Mouse (Mus musculus): ENCODE data around the gene Galntl6.

Galntl6 gene

DNA sequence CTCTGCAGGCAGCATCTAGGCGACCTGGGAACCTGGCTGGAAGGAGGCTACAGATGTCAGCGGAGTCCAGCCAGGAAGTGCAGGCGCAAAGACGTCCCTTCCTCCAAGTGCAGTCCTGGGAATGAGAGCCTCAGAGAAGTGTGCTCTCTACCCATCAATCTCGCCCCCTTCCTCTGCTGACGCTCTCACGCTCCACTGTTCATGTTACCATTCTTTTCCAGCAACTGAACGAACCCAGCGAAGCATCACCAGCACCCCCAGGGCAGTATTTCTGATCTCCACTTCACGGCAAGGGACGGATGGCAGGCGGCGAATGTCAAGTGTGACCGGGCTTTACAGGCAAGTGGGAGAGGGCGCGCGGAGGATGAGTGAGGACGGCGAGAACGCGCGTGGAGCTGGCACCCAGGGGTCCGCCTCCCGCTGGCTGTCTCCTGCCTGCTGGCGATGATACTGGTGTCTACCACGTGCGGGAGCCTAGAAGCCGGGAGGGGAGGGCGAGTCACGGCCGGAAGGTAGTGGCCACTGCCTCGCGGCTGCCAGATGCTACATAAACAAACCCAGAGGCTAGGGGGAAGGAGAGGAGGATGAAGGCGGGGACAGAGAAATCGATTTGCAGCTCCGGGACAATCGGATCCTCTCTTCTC is at the start of gene Galntl6:
Gene Galntl6, minus strand, starts transcription at position 445 of the 644 bp plus-strand sequence.
- DNase-seq = no peak

DNA sequence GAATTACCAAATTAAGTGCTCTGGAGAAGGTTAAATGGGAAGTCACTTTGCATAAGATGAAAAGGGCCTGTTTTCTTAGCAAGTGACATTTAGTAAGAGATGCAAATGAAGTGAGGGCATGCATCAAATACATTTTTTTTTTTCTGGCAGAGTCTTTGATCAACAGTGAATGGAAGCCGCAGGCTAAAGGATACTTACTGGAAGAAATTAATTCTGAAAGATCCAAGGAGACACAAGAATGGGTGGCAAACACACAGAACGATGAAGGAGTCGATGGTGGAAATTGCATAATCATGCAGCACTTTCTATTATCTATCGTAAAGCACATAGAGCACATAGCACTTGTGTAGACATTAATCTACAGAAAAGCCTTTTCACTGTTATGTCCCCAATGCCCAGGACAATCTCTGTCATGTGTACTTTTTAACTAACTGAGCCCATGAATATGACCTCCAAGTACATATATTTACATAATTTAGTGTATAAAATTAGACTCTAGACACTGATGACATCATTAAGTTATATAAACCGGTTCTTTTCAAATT is 44.8 kb upstream of the Galntl6 start:
- no peak for DNase-seq

DNA sequence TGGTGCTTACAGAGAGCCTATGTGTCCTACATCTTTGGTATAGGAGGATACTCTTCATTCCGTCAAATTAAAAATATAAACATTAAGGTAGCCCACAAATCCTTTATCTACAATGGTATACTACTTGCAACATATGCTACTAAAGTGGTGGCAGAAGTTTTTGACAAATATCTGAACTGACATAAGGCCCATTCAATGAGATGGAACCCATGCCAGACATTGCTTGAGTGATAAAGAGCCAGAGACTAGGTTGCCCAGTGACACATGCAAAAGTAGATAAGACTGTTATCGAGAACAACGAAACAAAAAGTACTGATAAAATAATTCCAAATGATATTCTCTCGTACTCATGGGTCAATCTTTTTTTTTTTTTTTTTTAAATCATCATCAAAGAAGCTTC is 31.3 kb upstream of the Galntl6 start:
- no peak for DNase-seq

DNA sequence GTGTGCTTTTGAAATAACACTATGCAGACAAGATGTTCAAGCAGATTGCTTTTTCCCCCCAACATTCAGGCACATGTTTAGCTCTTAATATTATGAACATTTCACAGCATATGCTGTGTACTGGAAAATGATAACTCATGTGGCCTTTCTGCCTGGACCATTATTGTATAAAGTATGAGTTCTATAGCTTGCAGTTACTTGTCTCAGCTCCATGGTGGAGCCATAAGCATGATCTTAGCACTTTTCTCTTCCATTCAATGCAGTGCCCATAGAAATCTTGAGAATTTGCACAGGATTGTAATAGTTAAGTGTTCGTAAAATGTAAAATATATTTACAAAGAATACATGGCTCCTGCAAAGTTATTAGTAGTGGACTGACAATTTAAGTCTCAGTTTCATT is 18.6 kb upstream of the Galntl6 start:
- no peak for DNase-seq

DNA sequence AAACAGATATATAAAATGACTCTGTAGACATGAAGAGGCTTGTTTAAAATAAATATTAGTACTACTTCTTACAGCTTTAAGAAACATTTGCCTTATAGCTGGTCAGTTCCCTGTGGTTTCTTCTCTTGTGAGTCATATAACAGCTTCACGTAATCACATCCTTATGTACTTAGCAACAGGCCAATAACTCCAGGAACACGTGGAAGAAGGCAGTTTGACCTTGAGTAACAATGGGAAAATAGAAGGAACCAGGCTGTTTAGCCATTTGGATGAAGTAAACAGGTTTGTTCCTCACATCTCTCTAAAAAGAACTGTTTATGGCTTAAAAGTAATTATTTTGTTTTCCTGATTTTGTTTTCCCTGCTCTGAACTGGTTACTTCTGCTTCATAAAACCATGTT is 2.7 kb upstream of the Galntl6 start:
- no peak for DNase-seq

DNA sequence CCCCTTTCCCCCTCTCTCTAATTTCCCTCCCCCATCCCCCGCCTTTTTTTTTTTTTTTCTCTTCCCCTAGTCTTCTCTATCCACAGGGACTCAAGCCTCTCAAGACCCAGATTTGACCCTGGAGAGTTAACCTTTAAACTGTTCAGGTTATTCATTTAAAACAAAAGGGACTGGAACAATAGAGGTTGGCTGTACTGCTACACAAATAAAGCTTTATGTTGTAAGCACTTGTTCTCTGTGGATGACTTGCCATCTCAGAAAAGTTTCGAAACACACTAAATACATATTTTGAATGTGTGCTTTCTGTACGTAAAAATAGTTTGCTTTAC is 1.2 kb upstream of the Galntl6 start:
- no peak for DNase-seq

DNA sequence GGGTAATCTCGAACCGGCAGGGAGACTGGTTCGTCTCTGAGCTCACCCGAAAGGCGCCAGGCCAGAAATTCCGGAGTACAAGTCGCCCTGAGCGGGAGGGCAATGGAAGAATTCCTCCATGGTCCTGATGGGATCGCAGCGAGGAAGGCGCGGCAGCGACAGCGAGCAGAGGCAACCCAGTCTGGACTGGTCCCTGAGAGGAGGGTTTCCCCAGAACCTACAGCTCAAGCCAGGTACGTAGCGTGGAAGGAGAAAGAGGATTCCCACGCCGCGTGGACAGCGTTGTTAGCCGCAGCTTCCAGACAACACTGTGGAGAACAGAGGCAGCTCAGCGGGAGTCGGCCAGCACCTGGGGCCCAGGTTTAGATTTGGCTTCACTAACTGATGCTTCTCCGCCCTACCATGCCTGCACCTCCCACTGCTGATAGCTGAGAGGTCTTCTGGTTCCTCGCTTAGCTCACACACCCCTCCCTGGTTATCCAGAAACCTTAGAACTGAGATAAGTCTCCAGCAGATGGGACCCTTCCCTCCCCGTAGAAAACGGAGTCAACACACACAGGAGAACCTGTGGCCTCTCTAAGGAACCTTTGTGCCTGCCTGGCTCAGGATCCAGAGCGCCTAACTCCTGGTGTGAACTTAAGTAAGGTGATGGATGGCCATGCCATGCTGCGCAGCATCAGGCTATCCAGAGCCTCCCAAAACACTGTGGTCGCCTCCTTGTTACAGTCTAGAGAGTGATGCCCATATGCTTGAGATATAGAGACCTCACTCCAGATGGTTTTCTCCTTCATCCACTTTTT is 600 bp upstream of the Galntl6 start:
- no peak for DNase-seq

DNA sequence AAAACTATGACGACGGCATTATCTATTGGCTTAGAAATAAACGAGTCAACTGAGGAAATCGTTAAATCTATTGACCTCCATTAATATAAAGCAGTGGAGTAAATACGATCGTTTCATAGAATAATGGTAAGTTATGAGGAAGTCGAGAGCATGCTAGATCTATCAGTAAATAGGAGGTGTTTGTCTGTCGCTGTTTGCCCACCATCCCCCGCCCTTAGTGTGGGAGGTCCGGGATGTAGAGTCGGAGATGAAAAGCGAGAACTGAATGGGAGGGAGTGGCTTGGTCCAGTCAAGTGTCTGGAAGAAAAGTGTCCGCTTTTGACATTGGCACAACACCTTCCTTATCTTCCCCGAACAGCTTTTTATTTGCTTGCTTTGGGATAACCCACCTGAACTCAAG is 763 bp downstream of the Galntl6 start, which contains the start of gene BC030500:
Gene BC030500, plus strand, starts transcription at position 79 of the 400 bp plus-strand sequence.
- DNase-seq = no peak

DNA sequence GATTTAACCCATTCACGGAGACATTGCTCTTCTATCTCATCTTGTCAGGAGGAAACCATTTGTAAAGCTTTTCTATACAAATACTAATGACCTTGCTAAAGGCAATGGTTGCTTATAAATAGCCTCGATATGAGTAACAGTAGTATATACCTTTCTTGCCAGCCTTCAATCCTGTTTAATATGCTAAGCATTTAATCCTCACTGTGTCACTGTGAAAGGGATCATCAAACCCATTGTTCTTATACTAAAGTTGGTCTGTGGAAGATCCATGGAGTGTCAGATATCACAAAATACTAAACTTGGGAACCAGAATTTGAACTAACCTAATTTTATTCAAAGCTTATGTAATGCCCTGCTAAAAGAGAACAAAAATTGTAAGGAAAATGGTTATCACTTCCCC is 8.0 kb downstream of the Galntl6 start:
- no peak for DNase-seq

DNA sequence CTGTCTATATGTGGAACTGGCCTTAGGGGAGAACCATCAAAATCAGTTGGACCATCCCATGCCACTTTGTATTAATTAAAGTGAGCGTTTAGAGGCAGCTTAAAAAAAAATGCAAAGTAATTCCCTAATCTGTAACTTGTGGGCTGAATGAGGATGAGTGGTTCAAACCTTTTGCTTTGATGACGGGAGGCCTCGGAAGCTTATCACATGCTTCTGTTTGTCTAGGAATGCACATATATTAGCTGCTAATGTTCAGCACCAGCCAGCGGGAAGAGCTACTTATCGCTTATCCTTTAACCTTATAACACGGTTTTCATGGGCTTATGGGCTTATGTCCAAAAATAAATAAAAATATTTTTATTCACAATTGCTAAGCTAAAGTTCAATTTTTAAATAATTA is 16.5 kb downstream of the Galntl6 start:
- no peak for DNase-seq

DNA sequence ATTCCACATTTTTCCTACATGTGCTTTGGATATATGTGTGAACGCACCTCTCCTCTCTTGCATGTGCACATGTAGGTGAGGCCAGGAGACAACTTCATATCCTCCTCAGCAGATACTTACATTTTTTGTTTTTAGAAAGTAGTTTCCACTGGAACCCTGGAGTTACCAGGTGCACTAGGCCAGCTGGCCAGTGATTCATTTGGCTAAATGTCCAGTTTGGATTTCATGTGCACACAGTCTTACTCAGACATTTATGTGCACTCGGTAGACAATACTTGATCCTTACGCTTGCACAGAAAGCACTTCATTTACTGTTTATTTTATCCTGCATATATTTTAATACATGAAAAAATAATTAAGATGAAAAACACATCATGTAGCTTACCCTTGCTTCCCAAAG is 21.8 kb downstream of the Galntl6 start:
- DNase-seq = no peak

DNA sequence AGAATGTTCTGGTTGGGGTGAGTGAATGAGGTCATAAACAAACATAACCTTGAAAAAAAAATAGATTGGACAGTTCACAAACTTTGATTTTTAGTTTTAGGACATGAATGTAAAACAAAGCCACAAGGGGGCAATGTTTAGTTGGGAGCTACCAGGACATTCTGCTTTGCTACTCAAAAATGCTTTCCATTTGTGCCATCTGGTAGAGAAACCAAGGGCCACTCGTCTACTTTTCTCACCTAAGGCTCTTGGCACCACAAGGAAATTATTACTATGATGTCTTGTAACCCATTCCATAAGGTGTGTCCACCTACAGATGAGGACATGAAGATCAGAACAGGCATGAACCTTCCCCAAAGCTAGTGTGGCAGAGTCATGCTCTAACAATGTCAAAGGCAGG is 26.0 kb downstream of the Galntl6 start:
- no peak for DNase-seq

DNA sequence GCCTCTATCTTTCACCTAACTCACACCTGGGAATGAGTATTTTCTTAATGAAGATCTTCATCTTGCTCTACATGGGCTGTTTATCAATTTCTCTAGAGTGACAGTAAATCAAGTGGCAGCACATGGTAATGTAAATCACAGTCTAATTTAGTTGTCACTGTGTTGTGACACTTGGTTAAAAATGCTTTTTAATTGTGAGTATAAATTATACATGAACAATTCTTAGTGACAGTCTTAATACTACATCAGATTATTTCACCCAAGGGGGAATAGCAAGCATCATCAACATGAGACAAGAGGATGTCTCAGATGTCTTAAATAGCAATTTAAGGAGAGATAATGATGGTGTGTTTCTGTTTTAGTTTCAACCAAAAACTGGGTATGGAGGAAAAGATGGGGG is 88.1 kb downstream of the Galntl6 start:
- no peak for DNase-seq

DNA sequence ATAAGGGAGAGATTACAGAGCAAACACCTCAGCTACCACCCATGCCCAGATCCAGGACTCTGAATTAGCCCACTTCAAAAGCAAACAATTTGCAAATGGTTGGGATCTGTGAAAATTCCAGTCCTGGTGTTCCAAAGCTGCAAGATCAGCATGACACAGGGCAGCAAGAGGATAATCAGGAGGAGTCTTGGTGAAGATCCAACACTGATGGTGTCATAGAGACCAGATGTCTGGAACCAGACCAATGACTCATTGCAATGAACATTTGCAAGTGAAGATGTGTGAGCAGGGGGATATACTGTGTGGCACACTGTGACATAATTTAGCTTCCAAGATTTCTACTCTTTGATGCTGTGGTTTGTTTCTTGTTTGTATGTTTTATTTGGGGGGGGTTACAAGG is 107.2 kb downstream of the Galntl6 start:
- DNase-seq = no peak

DNA sequence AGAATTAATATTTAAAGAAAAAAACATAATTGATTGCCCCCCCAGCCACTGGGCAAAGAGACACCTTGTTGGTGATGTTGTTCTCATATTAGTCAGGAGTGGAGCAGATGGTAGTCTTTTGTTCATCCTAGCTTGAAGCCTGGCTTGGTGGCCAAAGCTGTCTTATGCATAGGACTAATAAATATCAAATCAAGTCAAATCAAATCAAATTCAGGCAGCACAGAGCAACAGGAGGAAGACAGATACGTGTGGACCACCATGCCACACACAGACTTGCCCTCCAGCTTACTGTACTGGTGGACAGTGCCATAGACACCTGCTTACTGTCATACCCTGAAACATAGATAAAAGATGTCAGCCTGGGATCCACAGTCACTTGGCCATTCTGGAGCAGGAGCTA is 110.6 kb downstream of the Galntl6 start:
- DNase-seq = no peak

DNA sequence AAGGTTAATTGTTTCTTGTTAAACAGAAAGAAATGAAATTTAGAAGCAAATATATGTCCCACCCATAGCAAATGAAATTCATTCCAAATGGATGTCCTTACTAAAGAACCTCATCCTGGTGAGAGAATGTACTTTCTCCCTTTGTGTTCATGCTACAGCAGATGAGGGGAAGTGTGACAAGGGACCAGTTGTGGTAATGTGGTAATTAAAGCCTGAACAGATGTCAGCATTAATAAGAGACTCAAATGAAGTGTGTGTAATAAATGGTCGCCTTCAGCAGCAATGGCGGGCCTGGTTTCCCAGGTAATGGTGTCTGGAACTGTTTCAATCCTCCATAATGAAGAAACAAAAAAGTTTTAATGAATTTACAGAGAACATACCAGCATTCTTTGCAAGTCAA is 158.7 kb downstream of the Galntl6 start:
- DNase-seq = no peak

DNA sequence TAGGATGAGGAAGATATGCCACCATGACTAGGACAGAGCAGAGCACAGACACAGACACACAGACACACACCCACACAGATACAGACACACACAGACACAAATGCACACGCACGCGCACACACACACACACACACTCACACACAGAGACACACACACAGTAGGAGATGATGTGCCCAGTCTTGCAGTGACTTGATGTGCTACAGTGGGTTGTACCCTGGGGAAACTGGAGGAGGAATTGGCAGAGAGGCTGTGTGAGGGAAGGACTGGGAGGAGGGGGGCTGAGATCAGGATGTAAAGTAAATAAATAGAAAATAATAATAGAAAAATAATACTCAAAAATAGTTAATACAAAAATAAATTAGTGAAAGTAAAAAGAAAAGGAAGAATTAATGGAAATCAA is 174.5 kb downstream of the Galntl6 start:
- DNase-seq = no peak

DNA sequence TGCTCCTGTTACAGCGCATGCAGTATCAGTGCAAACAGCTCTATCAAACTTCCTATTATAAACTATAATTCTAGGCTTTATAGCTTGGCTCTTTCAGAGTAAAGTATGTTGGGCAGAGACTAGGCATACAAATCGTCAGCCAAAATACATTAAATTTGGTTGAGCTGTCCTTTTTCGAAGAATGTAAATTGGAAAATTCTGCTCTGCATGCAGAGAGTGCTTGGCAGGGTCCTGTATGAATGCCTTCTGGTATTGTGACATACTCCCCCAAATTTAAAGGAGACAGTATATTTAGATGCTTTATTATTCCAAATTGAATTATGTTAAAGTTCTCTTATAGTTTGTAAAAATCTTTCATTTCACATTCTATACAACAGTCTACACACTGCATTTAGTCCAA is 220.7 kb downstream of the Galntl6 start:
- DNase-seq = no peak

DNA sequence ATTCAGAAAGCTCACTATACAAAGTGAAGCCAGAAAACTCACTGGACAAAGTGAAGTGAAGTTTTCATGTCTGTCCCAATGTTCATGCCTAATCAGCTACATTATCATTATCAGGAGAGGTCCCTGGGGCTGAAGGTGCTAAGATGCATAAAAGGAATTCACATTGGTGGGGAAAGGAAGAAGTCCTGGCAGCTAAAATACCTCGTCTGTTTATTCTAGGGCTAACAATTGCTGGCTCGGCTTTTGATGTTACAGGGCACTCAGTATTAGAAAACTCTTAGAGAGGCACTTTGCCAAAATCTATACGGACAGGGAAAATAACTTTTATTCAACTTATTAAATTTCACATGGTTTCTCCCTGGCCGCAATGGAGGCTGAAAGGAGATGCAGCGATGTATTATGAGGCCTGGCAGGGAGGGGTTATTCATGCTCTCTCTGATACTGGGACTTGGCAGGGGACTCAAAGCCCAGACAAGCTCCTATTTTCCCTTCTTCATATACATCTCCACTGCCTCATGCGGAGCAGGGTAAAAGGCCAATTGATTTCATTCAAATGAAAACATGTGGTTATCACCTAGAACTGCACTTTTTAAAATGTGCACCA is 234.5 kb downstream of the Galntl6 start:
- DNase-seq = no peak

DNA sequence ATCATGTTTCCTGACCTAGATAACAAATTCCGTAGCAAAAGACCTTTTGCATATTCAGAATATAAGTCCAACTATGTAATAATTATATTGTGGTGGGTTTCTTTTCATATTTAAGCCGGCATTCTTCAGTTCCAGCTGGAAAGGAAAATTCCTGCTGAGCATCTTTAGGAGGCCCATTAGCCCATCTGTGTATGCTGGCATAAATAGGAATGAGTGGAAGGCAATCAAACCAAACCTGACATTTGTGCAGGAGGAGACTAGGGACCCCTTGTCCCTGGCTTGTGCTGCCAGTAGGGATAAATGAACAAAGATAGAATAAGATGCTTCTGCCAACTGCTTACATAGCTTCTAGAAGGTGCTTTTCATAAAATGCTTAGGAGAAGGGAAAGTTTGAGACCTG is 243.4 kb downstream of the Galntl6 start:
- DNase-seq = no peak

DNA sequence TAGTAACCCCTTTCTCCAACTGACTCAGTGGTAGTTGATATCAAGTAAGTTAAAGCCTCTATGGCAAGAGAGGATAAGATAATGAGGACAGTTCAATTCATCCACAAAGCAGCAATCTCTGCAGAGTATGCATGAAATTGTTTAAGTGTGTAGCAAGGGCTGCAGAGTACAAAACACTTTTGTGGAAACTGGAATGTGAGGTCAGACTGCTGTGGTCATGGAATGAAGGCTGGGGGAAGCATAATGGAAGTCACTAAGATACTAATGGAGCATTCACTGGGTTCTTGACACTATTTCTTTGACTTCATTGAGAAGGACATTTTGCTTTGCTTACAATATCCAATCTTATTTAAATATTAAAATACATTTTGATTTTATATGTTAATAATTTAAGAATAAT is 252.4 kb downstream of the Galntl6 start:
- DNase-seq = no peak

DNA sequence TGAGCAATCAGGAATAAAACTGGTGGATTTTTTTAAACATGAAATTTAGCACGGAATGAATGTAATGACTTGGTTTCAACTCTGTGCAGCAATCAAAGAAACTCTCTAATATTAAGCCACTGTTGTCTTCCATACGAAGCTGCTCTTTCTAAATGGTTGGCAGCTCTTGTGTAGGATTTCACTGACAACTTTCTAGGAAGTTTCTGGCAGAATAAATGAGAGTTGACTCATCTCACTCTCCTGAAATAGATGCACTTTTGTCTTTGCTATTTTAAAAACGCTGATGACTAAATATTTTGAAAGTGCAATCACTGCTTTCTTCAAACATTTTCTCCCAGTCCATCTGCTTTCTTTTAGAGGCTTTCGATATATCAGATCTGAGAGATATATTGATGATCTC is 256.8 kb downstream of the Galntl6 start:
- no peak for DNase-seq

DNA sequence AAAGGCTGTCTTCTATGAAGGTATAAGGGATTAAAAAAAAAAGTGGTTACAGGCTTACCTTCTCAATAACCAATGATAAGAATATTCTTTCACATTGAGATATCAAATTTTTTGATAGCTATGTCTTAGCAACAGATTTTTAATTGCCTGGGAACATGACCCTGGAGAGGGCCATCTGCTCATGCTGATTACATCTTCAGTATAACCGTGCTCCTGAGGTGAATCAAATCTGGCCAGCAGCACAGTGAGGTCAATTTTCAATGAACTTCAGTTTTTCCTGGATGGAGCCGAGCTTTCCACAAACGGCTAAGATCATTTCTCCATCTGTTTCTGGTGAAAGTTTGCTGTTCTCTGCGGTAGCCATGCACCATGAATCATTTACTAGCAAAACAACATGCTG is 306.0 kb downstream of the Galntl6 start:
- no peak for DNase-seq

DNA sequence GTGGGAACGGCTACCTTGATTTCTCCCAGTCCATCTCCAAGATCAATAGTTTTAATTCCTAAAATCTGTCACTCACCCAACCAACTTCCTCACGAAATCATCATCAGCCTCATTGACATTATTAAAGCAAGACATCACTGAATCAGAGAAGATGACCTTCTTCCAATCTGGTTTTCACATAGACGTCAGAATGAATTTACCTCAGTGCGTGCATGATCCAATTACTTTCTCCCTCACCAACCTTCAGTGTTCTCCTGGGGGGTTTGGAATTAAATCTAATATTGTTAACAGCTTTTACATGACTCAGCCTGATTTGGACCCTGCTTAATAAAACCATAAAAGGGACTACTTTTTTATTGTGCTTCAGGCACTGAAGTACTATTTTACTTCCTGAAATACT is 307.7 kb downstream of the Galntl6 start:
- DNase-seq = no peak
